Mouse (Mus musculus) embryonic facial prominence, embryonic 14.5 days (tissue): ENCODE measurements around the gene Cacna1c. TPM values are rescaled to one million over a fixed set of nuclear protein-coding genes. Genes with fewer than 3 reads are reported as not detected.

Experiments used
- ATAC-seq: fragments of 200-750 bp; cut with Nextera tagmentation; 2 replicates; pipeline ENCODE4 v1.8.0; 2017; ENCODE audit warnings: low read depth, moderate number of reproducible peaks, moderate TSS enrichment
- DNase-seq: peaks from one replicate; pipeline ENCODE4 v3.0.0-alpha.2; 2015; ENCODE audit warnings: low spot score
- H3K27ac ChIP-seq: fragments of 300-500 bp; sonication (generic); replicated peaks from 2 replicates; pipeline ENCODE4 v1.5.1; 2014; ENCODE audit warnings: low read depth, mild to moderate bottlenecking, low read length, moderate library complexity
- H3K27me3 ChIP-seq: fragments of 300-500 bp; sonication (generic); replicated peaks from 2 replicates; pipeline ENCODE4 v1.6.1; 2014; ENCODE audit warnings: low read length; ENCODE audit not compliant: control insufficient read depth, insufficient read depth
- H3K36me3 ChIP-seq: fragments of 300-500 bp; sonication (generic); 2 replicates; pipeline ENCODE4 v1.6.1; 2014; ENCODE audit warnings: low read length, mixed read lengths; ENCODE audit not compliant: control insufficient read depth, insufficient read depth
- H3K4me1 ChIP-seq: fragments of 300-500 bp; sonication (generic); 2 replicates; pipeline ENCODE4 v1.6.1; 2014; ENCODE audit warnings: antibody characterized with exemption, low read length; ENCODE audit not compliant: control insufficient read depth, insufficient read depth
- H3K4me2 ChIP-seq: fragments of 300-500 bp; sonication (generic); 2 replicates; pipeline ENCODE4 v1.6.1; 2014; ENCODE audit warnings: low read depth, mild to moderate bottlenecking, low read length, moderate library complexity, mixed read lengths
- H3K4me3 ChIP-seq: fragments of 300-500 bp; sonication (generic); 2 replicates; pipeline ENCODE4 v1.5.1; 2014; ENCODE audit warnings: low read depth, mild to moderate bottlenecking, low read length
- H3K9ac ChIP-seq: fragments of 300-500 bp; sonication (generic); 2 replicates; pipeline ENCODE4 v1.6.1; 2014; ENCODE audit warnings: low read depth, mild to moderate bottlenecking, low read length, moderate library complexity, mixed read lengths
- H3K9me3 ChIP-seq: fragments of 300-500 bp; sonication (generic); 2 replicates; pipeline ENCODE4 v1.6.1; 2016; ENCODE audit warnings: low read length; ENCODE audit not compliant: control insufficient read depth
- WGBS: fragments of 180-500 bp; shearing (Covaris S2); extraction: QIAGEN DNeasy Blood & Tissue Kit; methylation state at CpG from one replicate; pipeline ENCODE4 v1.1.7; 2014; 5-methylcytosine and 5-hydroxymethylcytosine counted together
- polyA plus RNA-seq: library from polyadenylated mRNA; unstranded; fragments of >200 nt; fragmentation: Nextera tagmentation; extraction: Ambion mirVana; gene quantifications from 2 replicates; pipeline ENCODE4 v1.2.1, GENCODE M21; 2014

Gene Cacna1c
- polyA plus RNA-seq, 1 experiment from 2014 or later = 4.8 TPM

DNA sequence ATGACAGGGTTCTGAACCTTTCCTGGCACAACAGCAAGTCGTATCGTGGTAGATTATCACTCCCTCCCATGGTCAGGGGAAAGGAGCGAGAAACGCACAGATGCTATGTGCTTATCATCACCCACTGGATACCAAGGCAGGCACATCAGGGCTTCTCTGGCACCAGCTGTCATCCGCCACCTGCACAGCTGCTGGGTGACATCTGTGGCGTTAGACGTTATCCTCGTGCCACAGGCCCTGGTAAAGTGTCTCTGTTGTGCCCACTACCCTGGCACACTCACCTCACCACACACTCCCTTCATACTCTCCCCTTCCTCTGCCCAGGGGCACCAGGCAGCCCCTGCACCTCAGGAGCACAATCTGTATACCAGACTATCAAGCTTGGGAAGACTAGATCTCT is 137.8 kb downstream of the Cacna1c start:
- no peaks in the 10 kb centered on the region for H3K27me3 ChIP-seq
- H3K27ac ChIP-seq = no peak overlapping the region
- H3K4me1 ChIP-seq = no peaks in the 10 kb centered on the region
- H3K4me2 ChIP-seq = no peak overlapping the region
- H3K9ac ChIP-seq = no peak overlapping the region
- DNase-seq (no peak), ATAC-seq (no peak)
- WGBS = 82% methylated on average over 8 of the region's 8 CpGs
- H3K4me3 ChIP-seq = no peak overlapping the region
- H3K9me3 ChIP-seq = no peaks in the 10 kb centered on the region
- H3K36me3 ChIP-seq = 0 out of 2 replicates have a peak, but pooled peaks cover 3% of the 10 kb centered on the region

DNA sequence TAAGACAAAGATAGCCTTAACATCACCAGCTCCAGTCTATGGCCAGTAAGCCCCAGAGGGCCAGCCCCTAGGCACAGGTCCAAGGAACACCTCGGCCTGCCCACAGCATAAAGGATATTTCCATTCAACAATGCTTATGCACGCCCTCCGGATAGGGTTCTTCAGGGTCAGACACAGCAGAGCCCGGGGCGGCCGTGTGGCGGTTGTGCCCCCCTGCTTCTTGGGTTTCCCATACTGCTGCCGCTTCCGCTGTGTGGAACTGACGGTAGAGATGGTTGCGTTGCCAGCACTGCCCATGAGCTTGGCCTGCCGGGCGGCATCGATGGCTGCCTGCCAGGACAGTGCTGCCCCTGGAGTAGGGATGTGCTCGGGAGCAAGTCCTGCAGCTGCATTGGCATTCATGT is 139.1 kb downstream of the Cacna1c start:
- ATAC-seq (no peak), DNase-seq (no peak)
- H3K4me3 ChIP-seq = no peak overlapping the region
- H3K4me1 ChIP-seq = peaks cover 7% of the 10 kb centered on the region; the same call in 1 of the 2 replicates
- H3K27me3 ChIP-seq = no peaks in the 10 kb centered on the region
- H3K27ac ChIP-seq = no peak overlapping the region
- no peak overlapping the region for H3K9ac ChIP-seq
- H3K9me3 ChIP-seq = no peaks in the 10 kb centered on the region
- no peak overlapping the region for H3K4me2 ChIP-seq
- H3K36me3 ChIP-seq = 0 out of 2 replicates have a peak, but pooled peaks cover 3% of the 10 kb centered on the region
- WGBS = 89% methylated on average over 15 of the region's 15 CpGs

DNA sequence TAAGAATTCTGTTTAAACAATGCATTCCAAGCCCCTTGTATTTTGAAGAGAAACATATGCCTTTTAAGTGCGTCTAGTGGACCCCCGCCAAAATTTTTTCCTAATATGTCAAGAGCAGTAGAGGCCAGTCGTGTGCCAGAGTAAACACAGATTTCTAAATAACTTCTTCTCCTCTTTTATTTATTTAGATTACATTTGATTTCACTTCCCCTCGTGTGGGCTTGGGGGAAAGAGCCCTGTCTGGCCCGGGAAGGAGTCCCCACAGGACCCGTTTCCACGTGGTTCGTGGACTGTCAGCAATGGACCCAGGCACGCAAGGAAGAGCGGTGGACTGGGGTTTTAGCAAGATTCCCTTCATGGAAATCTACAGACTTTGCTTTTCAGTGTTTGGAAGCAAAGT is 143.4 kb downstream of the Cacna1c start:
- no peak overlapping the region for H3K9ac ChIP-seq

DNA sequence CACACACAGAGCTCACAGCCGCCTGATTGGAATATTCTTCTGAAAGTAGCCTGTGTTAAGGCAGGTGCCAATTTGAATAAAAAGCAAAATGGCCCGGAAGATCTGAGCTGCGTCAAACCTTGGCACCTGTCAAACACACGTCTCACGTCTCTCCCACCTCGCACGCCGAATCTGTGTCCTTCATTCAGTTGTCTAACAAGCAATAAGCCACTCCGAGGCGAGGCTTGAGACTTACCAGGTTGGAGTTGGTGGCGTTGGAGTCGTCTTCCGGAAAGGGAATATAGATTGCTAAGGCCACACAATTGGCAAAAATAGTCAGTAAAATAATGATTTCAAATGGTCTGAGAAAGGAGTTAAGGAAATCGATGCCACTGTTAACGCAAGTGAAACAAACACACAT is 143.9 kb downstream of the Cacna1c start:
- Histone ChIP-seq H3K27ac (no peak overlapping the region), H3K4me3 (no peak overlapping the region), H3K27me3 (no peaks in the 10 kb centered on the region), H3K4me1 (peaks cover 7% of the 10 kb centered on the region; the same call in 1 of the 2 replicates), H3K4me2 (no peak overlapping the region), H3K36me3 (0 out of 2 replicates have a peak, but pooled peaks cover 3% of the 10 kb centered on the region), H3K9ac (no peak overlapping the region), H3K9me3 (no peaks in the 10 kb centered on the region)
- DNase-seq = no peak
- ATAC-seq = no peak
- 73% methylated on average over 15 of the region's 15 CpGs for WGBS

More for the DNA sequence above, 143.4 kb downstream of the Cacna1c start:
- H3K4me3 ChIP-seq = no peak overlapping the region
- H3K27ac ChIP-seq = peak overlapping the region; percentile 61
- ATAC-seq (peak; percentile 57; the same call in 1 of the 2 replicates), DNase-seq (peak; percentile 92)
- no peaks in the 10 kb centered on the region for H3K9me3 ChIP-seq
- 0 out of 2 replicates have a peak, but pooled peaks cover 3% of the 10 kb centered on the region for H3K36me3 ChIP-seq
- H3K4me1 ChIP-seq = peaks cover 7% of the 10 kb centered on the region; the same call in 1 of the 2 replicates
- no peaks in the 10 kb centered on the region for H3K27me3 ChIP-seq
- 36% methylated on average over 10 of the region's 10 CpGs for WGBS
- peak overlapping the region; percentile 32 for H3K4me2 ChIP-seq

DNA sequence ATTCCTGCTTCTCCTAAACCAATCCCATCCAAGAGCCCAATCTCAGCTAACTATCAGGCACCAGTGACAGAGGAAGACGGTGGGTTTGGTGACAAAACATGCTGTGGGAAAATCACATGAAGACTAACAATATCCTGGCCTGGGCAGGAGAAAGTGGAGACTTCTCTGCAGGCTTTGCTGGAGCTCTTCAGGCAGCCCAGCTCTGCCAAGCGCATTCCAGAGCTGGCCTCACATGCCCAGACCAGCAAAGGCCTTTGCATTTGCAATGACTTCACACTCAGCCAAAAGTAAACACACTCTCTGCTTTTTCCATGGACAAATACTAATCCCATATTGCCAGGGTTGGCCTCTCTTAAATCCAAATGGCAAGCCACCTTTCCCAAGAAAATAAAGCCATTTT is 144.5 kb downstream of the Cacna1c start:
- no peak for ATAC-seq
- H3K27ac ChIP-seq = no peak overlapping the region
- peaks cover 7% of the 10 kb centered on the region; the same call in 1 of the 2 replicates for H3K4me1 ChIP-seq
- no peak overlapping the region for H3K9ac ChIP-seq
- H3K36me3 ChIP-seq = 0 out of 2 replicates have a peak, but pooled peaks cover 3% of the 10 kb centered on the region
- no peak overlapping the region for H3K4me2 ChIP-seq
- DNase-seq = peak; percentile 47
- H3K27me3 ChIP-seq = no peaks in the 10 kb centered on the region
- no peak overlapping the region for H3K4me3 ChIP-seq
- no peaks in the 10 kb centered on the region for H3K9me3 ChIP-seq
- WGBS = 68% methylated on average over 2 of the region's 2 CpGs

DNA sequence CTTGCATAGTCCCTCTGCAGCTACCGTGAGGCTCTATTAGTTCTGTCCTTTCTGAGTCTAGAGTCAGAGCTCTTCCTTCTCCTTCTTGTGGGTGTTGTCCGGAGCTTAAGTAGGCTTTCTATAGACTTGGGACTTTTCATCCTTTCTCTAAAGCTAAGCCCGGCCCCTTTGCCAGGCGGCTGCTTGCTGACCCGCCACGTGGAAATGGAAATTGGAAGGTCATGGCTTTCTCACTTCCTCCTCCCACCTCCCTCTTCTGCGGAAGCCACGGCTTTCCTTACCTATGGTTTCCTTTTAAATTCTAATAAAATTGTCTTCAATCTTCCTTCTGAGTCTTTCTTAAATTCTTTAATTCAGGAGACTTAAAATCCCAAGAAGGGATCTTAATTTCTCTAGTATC is 148.9 kb downstream of the Cacna1c start:
- H3K4me3 ChIP-seq = no peak overlapping the region
- ATAC-seq (no peak), DNase-seq (no peak)
- no peak overlapping the region for H3K27ac ChIP-seq
- no peak overlapping the region for H3K4me2 ChIP-seq
- H3K27me3 ChIP-seq = no peaks in the 10 kb centered on the region
- no peaks in the 10 kb centered on the region for H3K9me3 ChIP-seq
- no peak overlapping the region for H3K9ac ChIP-seq
- H3K36me3 ChIP-seq = no peaks in the 10 kb centered on the region
- no peaks in the 10 kb centered on the region for H3K4me1 ChIP-seq
- 66% methylated on average over 8 of the region's 8 CpGs for WGBS

DNA sequence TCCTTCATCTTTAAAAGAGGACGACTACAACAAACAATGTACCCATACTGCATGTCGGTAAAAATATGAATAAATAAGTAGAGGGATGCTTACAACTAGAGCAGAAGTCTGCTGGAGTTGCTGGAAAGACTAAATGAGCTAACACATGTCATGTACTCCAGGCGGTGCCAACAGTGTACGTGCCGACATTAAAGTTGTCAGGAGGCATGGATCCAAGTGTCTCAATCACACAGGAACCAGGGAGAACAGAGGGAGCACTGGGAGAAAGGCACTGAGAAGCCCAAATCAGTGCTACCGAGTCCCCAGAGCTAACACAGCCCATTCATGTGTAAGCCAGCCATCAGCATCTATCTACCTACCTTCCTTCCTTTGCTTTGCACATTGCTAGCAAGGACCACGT is 150.7 kb downstream of the Cacna1c start:
- no peak overlapping the region for H3K27ac ChIP-seq
- no peaks in the 10 kb centered on the region for H3K36me3 ChIP-seq
- H3K4me3 ChIP-seq = no peak overlapping the region
- no peak overlapping the region for H3K9ac ChIP-seq
- DNase-seq = no peak
- ATAC-seq = no peak
- H3K27me3 ChIP-seq = no peaks in the 10 kb centered on the region
- 77% methylated on average over 7 of the region's 7 CpGs for WGBS
- no peak overlapping the region for H3K4me2 ChIP-seq
- H3K4me1 ChIP-seq = peaks cover 3% of the 10 kb centered on the region; the same call in 1 of the 2 replicates
- H3K9me3 ChIP-seq = no peaks in the 10 kb centered on the region

DNA sequence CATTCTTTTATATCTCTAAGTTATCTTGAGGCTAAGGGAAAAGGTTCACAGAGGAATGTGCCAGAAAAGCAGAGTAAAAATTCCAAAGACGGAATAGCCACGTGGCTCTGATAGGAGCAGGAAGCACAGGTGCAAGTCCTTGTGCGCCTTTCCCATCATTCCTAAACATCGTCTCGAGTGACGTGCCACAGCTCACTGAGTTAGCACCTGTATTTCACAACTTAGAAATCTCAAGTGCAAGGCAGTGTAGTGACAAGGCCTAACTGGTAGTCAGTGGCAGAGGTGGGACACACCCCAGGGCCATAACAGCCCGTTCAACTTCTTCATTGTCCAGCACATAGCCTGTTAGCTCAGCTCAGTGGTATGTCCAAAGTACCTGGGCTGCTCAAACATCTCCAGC is 152.1 kb downstream of the Cacna1c start:
- peaks cover 11% of the 10 kb centered on the region for H3K4me1 ChIP-seq
- no peak overlapping the region for H3K4me3 ChIP-seq
- H3K9me3 ChIP-seq = no peaks in the 10 kb centered on the region
- no peak overlapping the region for H3K4me2 ChIP-seq
- no peak overlapping the region for H3K9ac ChIP-seq
- H3K27ac ChIP-seq = no peak overlapping the region
- H3K27me3 ChIP-seq = no peaks in the 10 kb centered on the region
- 80% methylated on average over 7 of the region's 7 CpGs for WGBS
- no peaks in the 10 kb centered on the region for H3K36me3 ChIP-seq
- DNase-seq (no peak), ATAC-seq (no peak)

DNA sequence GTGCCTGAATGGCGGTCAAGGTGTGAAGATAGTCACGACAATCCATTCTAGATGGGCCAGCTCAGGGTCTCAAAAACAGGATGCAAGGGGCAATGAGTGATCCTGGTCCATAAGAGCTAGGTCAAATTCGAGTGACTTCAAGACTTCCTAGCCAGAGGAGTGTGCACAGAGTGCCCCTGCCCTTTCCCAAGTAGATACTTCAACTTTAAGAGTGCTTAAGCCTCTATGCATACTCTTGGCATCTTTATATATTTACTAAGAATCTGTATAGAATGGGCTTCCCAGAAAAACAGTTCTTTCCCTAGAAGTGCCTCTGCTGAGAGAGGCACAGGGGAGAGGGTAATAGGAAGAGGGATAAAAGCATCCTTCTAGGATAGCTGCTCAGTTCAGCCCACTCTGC is 153.4 kb downstream of the Cacna1c start:
- H3K27ac ChIP-seq = no peak overlapping the region
- no peak for ATAC-seq

More for the DNA sequence above, 153.4 kb downstream of the Cacna1c start:
- Histone ChIP-seq H3K9me3 (no peaks in the 10 kb centered on the region), H3K4me1 (peaks cover 19% of the 10 kb centered on the region), H3K36me3 (no peaks in the 10 kb centered on the region), H3K4me2 (no peak overlapping the region), H3K9ac (no peak overlapping the region), H3K27me3 (no peaks in the 10 kb centered on the region), H3K4me3 (no peak overlapping the region)
- no peak for DNase-seq
- 86% methylated on average over 3 of the region's 3 CpGs for WGBS
